Mouse (Mus musculus) spleen, postnatal 36 days (tissue): ENCODE data around the gene 2310039H08Rik.

ENCODE experiments used
- DNase-seq, 2 experiments: peaks; one replicate each; pipeline ENCODE4 v3.0.0; 2022; ENCODE audit warnings: low spot score in 2 of 2, mixed read lengths in 1 of 2

Gene 2310039H08Rik

DNA sequence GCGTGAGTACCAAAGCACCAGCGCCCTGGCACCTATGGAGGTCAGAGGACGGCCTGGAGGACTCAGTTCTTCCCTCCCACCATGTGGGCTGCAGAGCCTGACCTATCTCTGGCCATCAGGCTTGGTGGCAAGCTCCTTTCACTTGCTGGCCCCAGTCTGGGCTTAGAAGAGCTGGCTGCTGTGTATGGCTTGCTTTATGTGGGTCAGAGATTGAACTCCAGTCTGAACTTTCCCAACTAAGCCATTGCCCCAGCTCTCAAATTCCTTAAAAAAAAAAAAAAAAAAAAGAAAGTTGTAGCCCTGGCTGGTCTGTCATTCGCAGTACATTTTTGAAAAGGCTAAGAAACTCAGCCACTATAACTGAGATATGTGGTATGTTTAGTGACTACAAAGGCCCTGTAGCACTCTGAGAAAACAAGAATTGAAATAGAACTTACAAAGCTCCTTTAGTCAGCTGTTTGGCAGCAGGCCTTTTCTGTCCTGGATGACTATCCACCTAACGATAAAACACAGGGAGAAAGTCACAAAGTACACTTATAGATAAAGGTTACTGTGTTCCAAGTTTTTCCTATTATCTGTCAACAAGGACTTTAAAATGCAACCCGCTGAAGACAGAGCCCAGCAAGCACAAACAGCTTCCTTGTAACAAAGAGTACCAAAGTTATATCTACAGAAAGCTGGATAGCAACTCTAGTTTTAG, 36.8 kb downstream of the 2310039H08Rik start:
- DNase-seq, result no peak

DNA sequence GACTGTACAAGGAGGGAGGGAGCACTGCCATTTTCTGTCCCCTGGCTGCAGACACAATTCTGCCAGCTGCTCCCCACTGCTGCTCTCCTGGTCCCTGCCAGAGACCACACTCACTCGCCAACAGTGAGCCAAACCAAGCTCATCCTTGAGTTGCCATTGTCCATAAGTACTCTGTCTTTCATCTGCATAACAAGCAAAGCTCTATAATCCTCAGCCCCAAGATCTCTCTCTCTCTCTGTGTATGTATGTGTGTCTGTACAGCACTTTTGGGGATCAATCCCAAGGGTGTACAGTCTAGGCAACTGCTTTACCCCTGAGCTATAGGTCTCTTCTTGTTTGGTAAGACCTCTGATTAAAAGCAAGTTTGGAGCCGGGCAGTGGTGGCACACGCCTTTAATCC, 38.2 kb downstream of the 2310039H08Rik start:
- DNase-seq, result no peak

DNA sequence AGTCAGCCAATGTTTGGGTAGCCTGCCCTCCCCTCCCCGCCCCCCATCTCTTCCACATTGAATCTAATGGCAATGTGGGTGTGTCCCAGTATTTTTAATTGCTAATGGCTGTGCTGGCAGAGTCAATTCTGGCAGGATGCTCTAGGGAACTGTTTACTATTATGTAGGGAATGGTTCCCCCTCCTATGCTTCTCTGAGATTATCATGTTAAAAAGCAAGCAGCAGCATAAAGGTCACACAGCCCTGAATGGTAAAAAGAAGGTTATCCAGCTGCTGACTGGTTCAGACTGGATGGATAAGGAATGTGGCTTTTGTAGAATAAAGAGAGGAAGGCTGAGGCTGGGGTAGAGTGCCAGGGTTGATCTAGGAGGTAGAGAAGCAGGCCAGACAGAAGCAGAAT, 40.0 kb downstream of the 2310039H08Rik start:
- no peak for DNase-seq

DNA sequence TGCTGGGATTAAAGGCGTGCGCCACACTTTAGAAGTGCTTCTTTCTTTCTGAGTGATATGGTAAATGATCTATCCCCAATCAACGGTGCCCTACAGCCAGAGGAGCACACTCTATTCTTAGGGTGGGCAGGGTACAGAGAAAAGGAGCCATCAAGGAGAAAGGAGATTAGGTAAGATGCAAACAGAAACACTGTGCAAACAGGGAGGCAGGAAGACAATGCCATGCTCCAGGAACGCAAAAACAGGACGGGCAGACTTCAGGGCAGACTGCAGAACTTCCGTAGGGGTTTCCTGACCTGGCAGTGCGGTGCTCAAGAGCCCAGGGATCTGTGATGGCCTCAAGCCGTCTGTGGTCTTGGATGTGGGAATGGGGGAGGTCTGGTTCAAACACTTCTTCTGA, 41.2 kb downstream of the 2310039H08Rik start:
- no peak for DNase-seq

DNA sequence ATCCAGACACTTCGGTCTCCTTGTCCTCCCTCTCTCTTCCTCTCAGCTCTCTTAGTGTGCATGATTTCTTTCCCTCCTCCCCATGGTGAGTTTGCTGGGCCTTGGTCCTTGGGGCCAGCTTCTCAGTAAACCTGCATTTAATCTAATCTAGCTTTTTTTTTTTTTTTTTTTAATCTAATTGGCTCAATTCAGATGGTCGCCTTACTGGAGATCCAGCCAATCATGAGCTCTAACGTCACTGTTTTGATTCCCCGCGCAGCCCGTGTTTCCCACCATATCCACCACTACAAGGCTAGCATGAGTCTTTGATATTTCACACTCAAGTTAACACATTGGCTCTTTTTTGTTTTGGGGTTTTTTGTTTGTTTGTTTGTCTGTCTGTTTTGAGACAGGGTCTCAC, 42.1 kb downstream of the 2310039H08Rik start:
- no peak for DNase-seq

DNA sequence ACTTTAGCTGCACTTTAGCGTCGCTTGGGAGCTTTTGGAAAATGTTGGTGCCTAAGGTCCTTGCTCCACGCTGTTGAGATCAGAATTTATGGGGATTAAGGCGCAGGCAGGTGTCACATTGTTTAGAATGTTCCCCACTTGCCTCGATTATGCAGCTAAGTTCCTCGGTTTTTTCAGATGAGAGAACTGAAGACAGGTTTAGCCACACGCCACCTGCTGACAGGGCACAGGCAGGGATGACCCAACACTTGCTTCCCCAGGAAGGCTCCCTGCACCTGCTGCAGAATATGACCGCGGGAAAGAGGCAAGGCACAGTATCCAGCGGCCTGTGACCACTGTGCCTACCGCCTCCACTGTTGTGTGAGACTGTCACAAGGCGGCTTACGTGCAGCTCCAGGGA, 43.9 kb downstream of the 2310039H08Rik start:
- DNase-seq, result no peak

DNA sequence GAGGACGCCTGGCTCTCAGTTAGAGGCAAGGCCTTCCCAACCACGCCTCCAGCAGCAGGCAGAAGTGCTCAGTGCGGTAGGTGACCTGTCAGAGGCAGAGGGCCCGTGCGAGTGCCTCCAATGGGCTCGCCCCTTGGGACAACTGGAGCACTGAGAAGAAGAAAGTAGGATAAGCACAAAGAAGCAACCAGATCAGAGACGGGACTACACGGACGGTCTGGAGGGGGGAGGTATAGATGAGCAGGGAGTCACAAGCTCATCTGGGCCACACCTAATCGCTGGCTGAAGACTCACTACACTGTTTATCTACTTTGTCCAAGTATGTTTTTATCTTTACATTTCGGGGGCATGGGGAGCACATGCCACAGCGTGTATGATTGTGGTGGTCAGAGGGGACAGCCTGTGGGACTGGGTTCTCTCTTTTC, 45.3 kb downstream of the 2310039H08Rik start:
- DNase-seq, result no peak

DNA sequence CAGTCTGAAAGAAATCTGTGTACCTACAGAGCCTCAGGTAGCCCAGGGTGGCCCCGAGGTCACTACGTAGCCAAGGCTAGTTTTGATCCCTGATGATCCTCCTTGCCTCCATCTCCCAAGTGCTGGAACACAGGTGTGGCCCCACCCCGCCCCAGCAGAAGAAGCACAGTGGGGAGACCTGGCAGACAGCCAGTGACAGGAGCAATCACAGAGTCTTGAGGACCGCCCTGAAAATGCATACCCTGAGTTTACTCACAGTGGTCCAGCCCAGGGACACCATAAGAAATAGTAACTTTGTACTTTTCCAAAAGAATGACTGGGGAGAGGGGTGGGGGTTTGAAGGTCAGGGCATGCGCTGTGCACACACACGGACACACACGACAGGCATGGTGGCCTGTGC, 48.2 kb downstream of the 2310039H08Rik start:
- DNase-seq, result no peak
